Mouse (Mus musculus): ENCODE data around the gene Lrit2.

Lrit2 gene

DNA sequence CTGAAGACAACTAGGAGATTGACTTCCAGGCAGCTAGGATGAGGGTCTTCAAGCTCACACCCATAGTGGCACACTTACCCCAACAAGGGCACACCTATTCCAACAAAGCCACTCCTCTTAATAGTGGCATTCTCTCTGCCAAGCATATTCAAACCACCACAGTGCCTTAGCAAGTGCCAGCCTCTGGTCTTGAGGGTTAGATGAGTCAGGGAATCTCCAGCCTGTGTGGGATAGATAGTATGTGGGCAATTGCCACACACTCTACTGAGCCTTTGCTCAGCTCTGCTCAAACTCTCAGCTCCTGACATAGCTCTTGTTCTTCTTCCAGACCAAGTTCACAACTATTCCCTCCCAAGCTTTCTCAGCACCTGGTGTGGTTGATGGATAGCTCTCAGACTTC, 43.6 kb downstream of the Lrit2 start:
- DNase-seq (ENCODE audit: low spot score in 2 of 2) = no peak

DNA sequence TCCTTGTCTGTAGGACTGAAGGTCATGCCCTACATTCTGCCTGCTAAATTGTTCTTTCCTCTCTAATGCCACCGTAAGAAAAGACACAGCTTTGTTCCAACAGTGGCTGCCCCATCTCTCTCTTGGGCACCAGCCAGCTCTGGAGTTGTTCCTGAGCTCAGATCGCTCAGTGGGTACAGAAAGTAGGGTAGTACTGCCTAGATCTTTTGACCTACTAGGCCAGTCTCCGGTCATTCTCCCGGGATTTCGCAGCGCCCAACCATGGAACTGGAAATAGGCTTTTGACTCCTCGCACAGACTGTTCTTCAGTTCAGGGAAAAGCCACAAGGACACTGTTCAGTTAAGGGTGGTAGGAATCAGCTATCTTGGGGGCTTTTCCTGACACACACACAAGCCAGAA, 45.2 kb downstream of the Lrit2 start:
- DNase-seq (ENCODE audit: low spot score in 2 of 2) = no peak

DNA sequence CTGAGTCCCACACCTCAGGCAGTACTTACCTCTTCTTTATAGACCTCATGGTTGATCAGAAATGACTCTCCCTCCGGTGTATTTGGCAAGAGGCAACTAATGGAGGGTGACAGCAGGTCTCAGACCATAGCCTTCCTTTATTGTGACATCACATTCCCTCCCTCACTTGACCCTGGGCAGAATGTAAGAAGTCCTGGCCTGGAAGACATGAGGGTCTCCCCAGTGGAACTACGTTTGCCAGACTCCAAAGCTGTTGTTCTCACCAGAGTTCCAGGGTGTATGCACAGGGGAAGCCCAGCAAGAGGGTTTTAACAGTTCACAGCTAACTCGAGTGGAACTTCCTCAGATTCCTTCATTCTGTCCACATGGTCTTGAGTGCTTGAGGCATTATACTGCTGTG, 46.2 kb downstream of the Lrit2 start, which contains the start of gene 2610528A11Rik:
2610528A11Rik (minus strand) TSS at position 101 of the 400 bp plus-strand sequence.
- DNase-seq (ENCODE audit: low spot score in 2 of 2) = no peak

DNA sequence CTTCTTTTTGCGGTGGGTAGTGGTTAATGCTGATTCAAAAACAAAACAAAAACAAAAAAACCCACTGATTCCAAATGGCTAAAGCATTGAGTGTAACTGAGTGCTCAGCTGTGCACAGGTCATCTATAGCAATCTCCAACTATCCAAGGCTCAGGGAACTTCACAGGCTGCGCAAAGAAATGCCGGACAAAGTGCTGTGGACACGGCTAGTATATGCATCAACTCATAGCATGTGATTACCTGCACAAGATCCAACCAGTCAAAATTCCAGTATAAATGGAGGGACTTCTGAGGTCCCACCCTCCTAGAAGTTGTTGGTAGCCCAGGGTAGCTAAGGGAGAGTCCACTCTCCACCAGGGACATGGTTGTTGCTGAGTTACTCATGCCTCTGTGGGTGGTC, 51.5 kb downstream of the Lrit2 start:
- DNase-seq (ENCODE audit: low spot score in 2 of 2) = no peak

All from frontal cortex, postnatal 36 days (tissue).